Mouse (Mus musculus) hindbrain, embryonic 11.5 days (tissue): ENCODE data around the gene Olfr530. TPM values are rescaled to one million over a fixed set of nuclear protein-coding genes. Genes with fewer than 3 reads are reported as not detected.

Experiments used
- ATAC-seq: fragments of 200-750 bp; cut with Nextera tagmentation; 2 replicates; pipeline ENCODE4 v1.8.0; 2017; ENCODE audit warnings: mild to moderate bottlenecking, moderate TSS enrichment, moderate library complexity; ENCODE audit not compliant: low FRiP score
- DNase-seq: peaks from one replicate; pipeline ENCODE4 v3.0.0-alpha.2; 2015; ENCODE audit warnings: low spot score
- H3K27ac ChIP-seq: fragments of 300-500 bp; sonication (generic); 2 replicates; pipeline ENCODE4 v1.5.1; 2014; ENCODE audit warnings: mild to moderate bottlenecking, low read depth, low read length
- H3K27me3 ChIP-seq: fragments of 300-500 bp; sonication (generic); 2 replicates; pipeline ENCODE4 v1.6.1; 2014; ENCODE audit warnings: mild to moderate bottlenecking, low read length, moderate library complexity, mixed read lengths; ENCODE audit not compliant: control insufficient read depth, insufficient read depth
- H3K36me3 ChIP-seq: fragments of 300-500 bp; sonication (generic); 2 replicates; pipeline ENCODE4 v1.6.1; 2014; ENCODE audit warnings: mild to moderate bottlenecking, low read length, moderate library complexity, mixed read lengths; ENCODE audit not compliant: control insufficient read depth, insufficient read depth
- H3K4me1 ChIP-seq: fragments of 300-500 bp; sonication (generic); replicated peaks from 2 replicates; pipeline ENCODE4 v1.6.1; 2014; ENCODE audit warnings: low read length, mixed read lengths; ENCODE audit not compliant: control insufficient read depth, insufficient read depth
- H3K4me2 ChIP-seq: fragments of 300-500 bp; sonication (generic); replicated peaks from 2 replicates; pipeline ENCODE4 v1.6.1; 2014; ENCODE audit warnings: mild to moderate bottlenecking, low read depth, low read length
- H3K4me3 ChIP-seq: fragments of 300-500 bp; sonication (generic); 2 replicates; pipeline ENCODE4 v1.5.1; 2014; ENCODE audit warnings: low read depth, low read length
- H3K9ac ChIP-seq: fragments of 300-500 bp; sonication (generic); 2 replicates; pipeline ENCODE4 v1.6.1; 2014; ENCODE audit warnings: low read depth, low read length
- H3K9me3 ChIP-seq: fragments of 300-500 bp; sonication (generic); 2 replicates; pipeline ENCODE4 v1.6.1; 2016; ENCODE audit warnings: low read length; ENCODE audit not compliant: control insufficient read depth
- WGBS: fragments of 180-500 bp; shearing (Covaris S2); extraction: QIAGEN DNeasy Blood & Tissue Kit; methylation state at CpG from one replicate; pipeline ENCODE4 v1.1.7; 2014; 5-methylcytosine and 5-hydroxymethylcytosine counted together
- polyA plus RNA-seq: library from polyadenylated mRNA; unstranded; fragments of >200 nt; fragmentation: Nextera tagmentation; extraction: Ambion mirVana; gene quantifications from 2 replicates; pipeline ENCODE4 v1.2.1, GENCODE M21; 2014

Gene Olfr530
- polyA plus RNA-seq, result not detected in 2 replicates

DNA sequence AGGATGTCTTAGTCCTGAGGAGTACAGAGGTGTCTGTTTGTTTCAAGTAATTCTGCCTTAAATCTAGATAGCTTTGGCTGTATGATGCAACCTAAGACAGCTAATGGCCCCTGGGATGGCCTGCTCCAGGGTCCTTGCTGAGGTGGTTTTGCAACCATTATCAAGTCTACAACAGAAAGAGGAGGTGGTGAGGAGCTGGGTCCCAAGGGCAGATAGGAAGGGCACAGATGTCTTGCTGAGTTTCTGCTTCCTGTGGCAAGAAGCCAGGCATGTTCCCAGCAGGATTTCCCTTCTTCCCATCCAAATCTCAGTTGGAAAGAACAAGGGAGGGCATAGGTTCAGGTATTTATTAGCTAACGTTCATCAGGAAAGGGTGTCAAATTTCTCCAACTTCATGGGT, at the start of gene Olfr530:
Olfr530 (minus strand) TSS at position 101 of the 400 bp plus-strand sequence.
- Histone ChIP-seq H3K4me3 (no peak within 1 kb of the TSS), H3K9me3 (no peaks in the 10 kb centered on the region), H3K9ac (no peak within 1 kb of the TSS), H3K4me1 (no peaks in the 10 kb centered on the region), H3K4me2 (no peak within 1 kb of the TSS), H3K27me3 (no peaks in the 10 kb centered on the region), H3K36me3 (no peaks in the 10 kb centered on the region), H3K27ac (no peak within 1 kb of the TSS)
- WGBS, result 50% methylated on average over 1 of the region's 1 CpGs
- ATAC-seq (no peak), DNase-seq (no peak)

DNA sequence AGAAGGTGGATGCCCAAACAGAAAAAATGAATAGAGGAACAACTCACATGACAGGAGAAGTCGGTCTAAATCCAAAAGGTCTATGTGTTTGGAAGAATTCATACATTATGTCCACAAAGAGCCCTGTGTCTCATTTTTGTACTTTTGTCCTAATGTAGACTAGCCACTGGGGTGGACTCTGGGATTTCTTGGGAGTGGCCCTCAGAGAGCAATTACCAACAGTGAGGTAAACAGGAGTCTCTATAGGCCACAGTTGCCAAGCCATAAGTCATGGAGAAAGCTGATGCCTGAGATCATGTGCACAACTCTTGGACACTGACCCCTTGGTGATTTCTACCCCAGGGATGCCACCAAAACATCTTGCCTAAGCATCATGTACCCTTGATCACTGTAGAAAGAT, 45.4 kb upstream of the Olfr530 start, which contains the start of gene Olfr532:
Olfr532 (minus strand) TSS at position 101 of the 400 bp plus-strand sequence.
- Histone ChIP-seq H3K9ac (no peak within 1 kb of the TSS), H3K36me3 (no peaks in the 10 kb centered on the region), H3K4me3 (no peak within 1 kb of the TSS), H3K4me1 (no peaks in the 10 kb centered on the region), H3K4me2 (no peak within 1 kb of the TSS), H3K9me3 (no peaks in the 10 kb centered on the region), H3K27me3 (no peaks in the 10 kb centered on the region), H3K27ac (no peak within 1 kb of the TSS)
- ATAC-seq, result no peak
- WGBS, result 94% methylated on average over 1 of the region's 1 CpGs
- DNase-seq, result no peak

DNA sequence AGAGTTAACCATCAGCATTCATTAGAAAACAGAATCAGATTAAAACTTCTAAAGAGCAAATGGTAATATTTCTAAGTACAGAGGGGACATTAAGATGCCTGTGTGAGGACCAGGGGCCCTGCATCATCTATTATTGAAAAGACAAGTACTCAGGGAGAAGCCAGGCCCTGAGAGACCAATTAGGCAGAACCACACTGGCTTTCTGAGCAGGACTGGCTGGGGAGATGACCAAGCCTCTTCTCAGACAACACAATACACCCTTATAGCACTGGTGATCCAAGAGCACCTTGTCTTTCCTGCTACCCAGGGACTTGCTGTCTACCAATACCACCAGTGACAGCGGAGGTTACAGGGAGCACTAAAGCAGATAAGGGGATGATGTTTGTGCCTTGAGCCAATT, 26.7 kb upstream of the Olfr530 start, which contains the start of gene Olfr531:
Olfr531 (minus strand) TSS at position 101 of the 400 bp plus-strand sequence.
- no peak for ATAC-seq
- no peaks in the 10 kb centered on the region for H3K36me3 ChIP-seq
- no peak for DNase-seq
- no peak within 1 kb of the TSS for H3K4me3 ChIP-seq
- no peaks in the 10 kb centered on the region for H3K4me1 ChIP-seq
- H3K27me3 ChIP-seq, result no peaks in the 10 kb centered on the region
- H3K9ac ChIP-seq, result no peak within 1 kb of the TSS
- no peak within 1 kb of the TSS for H3K4me2 ChIP-seq
- WGBS, result 70% methylated on average over 1 of the region's 1 CpGs
- H3K9me3 ChIP-seq, result no peaks in the 10 kb centered on the region
- H3K27ac ChIP-seq, result no peak within 1 kb of the TSS

DNA sequence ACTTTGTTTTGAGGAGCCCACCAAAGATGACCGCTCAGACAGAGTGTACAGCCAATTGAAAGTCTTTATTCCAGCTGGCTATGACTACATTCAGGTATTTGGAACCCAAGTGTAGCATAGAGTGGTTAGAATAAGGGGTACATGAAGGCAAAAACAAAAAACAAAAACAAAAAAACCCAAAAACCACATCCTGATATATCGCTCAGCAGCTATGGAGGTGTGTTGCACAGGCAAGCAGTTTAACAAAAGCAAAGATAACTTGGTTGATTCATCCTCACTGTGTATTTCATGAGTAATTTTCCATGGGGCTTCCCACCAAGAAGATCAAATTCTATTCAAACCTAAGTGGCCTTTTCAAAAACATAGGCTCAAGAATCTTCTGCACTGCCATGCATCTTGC, 780 bp upstream of the Olfr530 start:
- Histone ChIP-seq H3K27ac (no peak overlapping the region), H3K4me1 (no peaks in the 10 kb centered on the region), H3K9me3 (no peaks in the 10 kb centered on the region), H3K4me3 (no peak overlapping the region), H3K36me3 (no peaks in the 10 kb centered on the region), H3K27me3 (no peaks in the 10 kb centered on the region), H3K4me2 (no peak overlapping the region), H3K9ac (no peak overlapping the region)
- WGBS, result 96% methylated on average over 2 of the region's 2 CpGs
- ATAC-seq, result no peak
- no peak for DNase-seq

DNA sequence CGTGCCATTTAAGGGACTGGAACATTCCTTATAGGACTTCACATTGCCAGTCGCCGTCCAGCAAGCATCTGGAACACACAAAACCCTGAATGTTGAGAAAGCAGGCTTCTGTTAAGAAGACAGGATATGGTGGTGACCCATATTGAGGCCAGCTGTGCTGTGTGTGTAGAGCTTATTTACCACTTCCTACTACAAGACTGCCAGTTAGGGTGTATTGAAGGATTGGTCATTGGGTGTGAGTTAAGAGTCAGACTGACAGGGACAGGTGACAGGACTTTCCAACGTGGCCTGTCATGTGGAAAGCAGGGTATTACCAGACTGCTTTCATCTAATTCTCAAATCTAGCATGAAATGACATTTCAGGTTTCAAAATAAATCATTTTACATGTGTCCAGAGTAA, 1.8 kb downstream of the Olfr530 start:
- H3K4me2 ChIP-seq, result no peak overlapping the region
- DNase-seq, result no peak
- no peak overlapping the region for H3K27ac ChIP-seq
- H3K4me3 ChIP-seq, result no peak overlapping the region
- no peak overlapping the region for H3K9ac ChIP-seq
- no peaks in the 10 kb centered on the region for H3K36me3 ChIP-seq
- no peaks in the 10 kb centered on the region for H3K27me3 ChIP-seq
- 78% methylated on average over 4 of the region's 4 CpGs for WGBS
- H3K4me1 ChIP-seq, result no peaks in the 10 kb centered on the region
- H3K9me3 ChIP-seq, result no peaks in the 10 kb centered on the region
- no peak for ATAC-seq

DNA sequence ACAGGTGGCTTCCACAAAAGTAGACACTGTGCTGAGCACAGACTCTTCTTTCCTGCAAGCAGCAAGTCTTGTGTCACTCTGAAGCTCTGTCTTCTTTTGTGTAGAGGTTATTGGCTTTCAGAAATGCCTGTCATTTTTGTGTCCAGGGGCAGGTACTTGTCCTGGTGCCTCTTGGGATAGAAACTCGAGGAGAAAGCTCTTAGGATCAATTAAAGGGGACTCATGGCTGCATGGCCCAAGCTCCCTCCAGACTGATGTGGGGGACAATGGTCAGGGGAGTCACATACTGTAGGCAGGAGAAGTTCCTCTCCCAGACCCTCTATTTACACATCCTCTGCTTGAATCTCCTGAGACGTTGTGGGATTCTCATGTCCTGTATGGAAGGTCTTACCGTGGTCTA, 14.6 kb downstream of the Olfr530 start, which contains the start of gene Olfr60:
Olfr60 (minus strand) TSS at position 101 of the 400 bp plus-strand sequence.
- no peak for ATAC-seq
- WGBS, result 68% methylated on average over 3 of the region's 3 CpGs
- Histone ChIP-seq H3K4me1 (no peaks in the 10 kb centered on the region), H3K27me3 (no peaks in the 10 kb centered on the region), H3K27ac (no peak within 1 kb of the TSS), H3K4me2 (no peak within 1 kb of the TSS), H3K36me3 (no peaks in the 10 kb centered on the region), H3K9ac (no peak within 1 kb of the TSS), H3K9me3 (no peaks in the 10 kb centered on the region), H3K4me3 (no peak within 1 kb of the TSS)
- no peak for DNase-seq

DNA sequence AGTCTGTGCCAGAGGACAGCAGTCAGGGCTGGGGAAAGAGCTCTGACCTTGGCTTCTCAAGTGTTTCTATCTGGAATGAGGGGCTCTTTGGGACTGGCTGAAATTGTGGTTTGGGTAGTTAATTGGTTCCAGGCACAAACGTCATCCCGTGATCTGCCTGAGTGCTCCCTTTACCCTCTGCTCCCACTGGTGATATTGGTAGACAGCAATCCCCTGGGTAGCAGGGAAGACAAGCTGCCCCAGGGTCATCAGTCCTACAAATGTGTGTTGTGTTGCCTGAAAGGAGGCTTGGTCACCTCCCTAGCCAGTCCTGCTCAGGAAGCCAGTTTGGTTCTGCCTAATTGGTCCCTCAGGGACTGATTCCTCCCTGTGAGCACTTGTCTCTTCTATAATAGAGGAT, 42.4 kb downstream of the Olfr530 start, which contains the start of gene Olfr527:
Olfr527 (plus strand) TSS at position 301 of the 400 bp plus-strand sequence.
- Histone ChIP-seq H3K9ac (no peak within 1 kb of the TSS), H3K9me3 (no peaks in the 10 kb centered on the region), H3K36me3 (no peaks in the 10 kb centered on the region), H3K4me1 (no peaks in the 10 kb centered on the region), H3K27ac (no peak within 1 kb of the TSS), H3K27me3 (no peaks in the 10 kb centered on the region), H3K4me2 (no peak within 1 kb of the TSS), H3K4me3 (no peak within 1 kb of the TSS)
- no peak for DNase-seq
- no peak for ATAC-seq
- 83% methylated on average over 2 of the region's 2 CpGs for WGBS

DNA sequence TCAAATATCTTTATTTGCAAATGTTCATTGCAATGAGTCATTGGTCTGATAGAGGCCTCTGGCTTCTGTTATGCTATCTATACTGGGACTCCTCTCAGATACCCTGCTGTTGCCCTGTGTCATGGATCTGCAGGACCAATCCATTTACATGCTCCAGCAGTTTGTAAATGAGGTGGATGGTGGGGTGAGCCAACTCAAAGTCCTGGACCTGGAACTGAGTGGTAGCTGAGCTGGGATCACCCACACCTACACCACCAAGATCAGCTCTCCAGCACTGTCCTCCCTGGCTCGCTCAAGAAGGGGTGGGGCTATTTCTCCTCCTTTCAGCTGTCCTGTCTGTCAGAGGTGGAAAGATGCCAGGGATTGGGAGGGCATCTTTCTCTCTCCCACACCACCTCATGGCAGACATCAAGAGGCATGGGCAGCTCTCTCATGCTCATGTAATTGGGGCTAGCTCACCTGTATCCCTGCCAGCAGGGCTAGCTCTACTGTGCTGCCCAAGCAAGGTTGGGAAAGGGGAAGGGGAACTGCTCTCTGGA, 46.3 kb downstream of the Olfr530 start:
- H3K27ac ChIP-seq, result no peak overlapping the region
- H3K9me3 ChIP-seq, result no peaks in the 10 kb centered on the region
- no peaks in the 10 kb centered on the region for H3K36me3 ChIP-seq
- no peak for DNase-seq
- no peaks in the 10 kb centered on the region for H3K27me3 ChIP-seq
- H3K4me1 ChIP-seq, result no peaks in the 10 kb centered on the region
- no peak overlapping the region for H3K4me3 ChIP-seq
- WGBS, result 70% methylated on average over 1 of the region's 1 CpGs
- ATAC-seq, result no peak
- no peak overlapping the region for H3K9ac ChIP-seq
- no peak overlapping the region for H3K4me2 ChIP-seq
